Mouse (Mus musculus): ENCODE results near the gene Zfp422. TPM values are rescaled to one million over a fixed set of nuclear protein-coding genes. Genes with fewer than 3 reads are reported as not detected.

Gene Zfp422
- polyA plus RNA-seq (2015; fragmentation: Nextera tagmentation; extraction: Ambion mirVana) = 222 and 228 TPM in 2 replicates

GRCm38 (mm10) chr6:116628539-116629171, at the start of gene Zfp422:
Gene Zfp422 (minus strand): TSS chr6:116628999.
- Histone ChIP-seq H3K4me1 (0 out of 2 replicates have a peak, but pooled peaks cover 7% of the 10 kb centered on the region), H3K36me3 (peaks cover 24% of the 10 kb centered on the region), H3K9me3 (no peaks in the 10 kb centered on the region), H3K9ac (peak within 1 kb of the TSS; percentile 95), H3K27ac (peak within 1 kb of the TSS; percentile 92), H3K4me3 (peak within 1 kb of the TSS; percentile 85), H3K27me3 (no peaks in the 10 kb centered on the region), H3K4me2 (replicated peaks) (peak within 1 kb of the TSS; percentile 78)
- WGBS = under 1% methylated on average over 56 of the region's 56 CpGs
- peak; percentile 95 for ATAC-seq (ENCODE audit: low FRiP score, low read depth)

- Histone ChIP-seq H3K36me3 (no peaks in the 10 kb centered on the region), H3K4me1 (peaks cover 16% of the 10 kb centered on the region), H3K9ac (no peak overlapping the region), H3K27ac (no peak overlapping the region), H3K4me2 (replicated peaks) (no peak overlapping the region), H3K27me3 (peaks cover 8% of the 10 kb centered on the region), H3K9me3 (no peaks in the 10 kb centered on the region), H3K4me3 (no peak overlapping the region)
- no peak for ATAC-seq (ENCODE audit: low FRiP score, low read depth)
- 66% methylated on average over 6 of the region's 6 CpGs for WGBS
Observed at GRCm38 (mm10) chr6:116677321-116677720, 48.5 kb upstream of the Zfp422 start.

GRCm38 (mm10) chr6:116676355-116676913, 47.6 kb upstream of the Zfp422 start:
- WGBS = 59% methylated on average over 10 of the region's 10 CpGs
- H3K36me3 ChIP-seq = no peaks in the 10 kb centered on the region
- H3K9ac ChIP-seq = no peak overlapping the region
- H3K9me3 ChIP-seq = no peaks in the 10 kb centered on the region
- H3K27ac ChIP-seq = no peak overlapping the region; the same call in 1 of the 2 replicates
- no peak for ATAC-seq (ENCODE audit: low FRiP score, low read depth)
- peaks cover 15% of the 10 kb centered on the region for H3K27me3 ChIP-seq
- no peak overlapping the region for H3K4me3 ChIP-seq
- no peak overlapping the region for H3K4me2 ChIP-seq (replicated peaks)
- peaks cover 20% of the 10 kb centered on the region for H3K4me1 ChIP-seq

- H3K27ac ChIP-seq = 0 out of 2 replicates have a peak overlapping the region, but pooled peaks have one; percentile 22
- peak overlapping the region; percentile 62; the same call in 1 of the 2 replicates for H3K9ac ChIP-seq
- ATAC-seq (ENCODE audit: low FRiP score, low read depth) = no peak
- peak overlapping the region; percentile 98 for H3K4me2 ChIP-seq (replicated peaks)
- H3K36me3 ChIP-seq = no peaks in the 10 kb centered on the region
- 23% methylated on average over 16 of the region's 16 CpGs for WGBS
- H3K4me3 ChIP-seq = peak overlapping the region; percentile 54
- no peaks in the 10 kb centered on the region for H3K9me3 ChIP-seq
- peaks cover 37% of the 10 kb centered on the region for H3K4me1 ChIP-seq
- H3K27me3 ChIP-seq = peaks cover 24% of the 10 kb centered on the region
Observed at GRCm38 (mm10) chr6:116674283-116674886, 45.6 kb upstream of the Zfp422 start.

GRCm38 (mm10) chr6:116673471-116674282, 44.9 kb upstream of the Zfp422 start, which contains the start of gene Rassf4:
Gene Rassf4 (minus strand): TSS chr6:116673952.
- Histone ChIP-seq H3K9ac (peak within 1 kb of the TSS; percentile 62), H3K4me1 (peaks cover 37% of the 10 kb centered on the region), H3K27ac (0 out of 2 replicates have a peak within 1 kb of the TSS, but pooled peaks have one; percentile 22)

GRCm38 (mm10) chr6:116672349-116672748, 43.5 kb upstream of the Zfp422 start:
- H3K9ac ChIP-seq = no peak overlapping the region
- WGBS = 82% methylated on average over 5 of the region's 5 CpGs
- peaks cover 24% of the 10 kb centered on the region for H3K27me3 ChIP-seq
- H3K36me3 ChIP-seq = no peaks in the 10 kb centered on the region
- H3K4me2 ChIP-seq (replicated peaks) = peak overlapping the region; percentile 98; the same call in 1 of the 2 replicates
- no peak overlapping the region for H3K4me3 ChIP-seq
- no peak for ATAC-seq (ENCODE audit: low FRiP score, low read depth)
- no peaks in the 10 kb centered on the region for H3K9me3 ChIP-seq
- peaks cover 37% of the 10 kb centered on the region for H3K4me1 ChIP-seq
- no peak overlapping the region for H3K27ac ChIP-seq

More at GRCm38 (mm10) chr6:116673471-116674282, 44.9 kb upstream of the Zfp422 start, which contains the start of gene Rassf4:
- H3K36me3 ChIP-seq = no peaks in the 10 kb centered on the region
- H3K4me3 ChIP-seq = peak within 1 kb of the TSS; percentile 54
- no peaks in the 10 kb centered on the region for H3K9me3 ChIP-seq
- peaks cover 24% of the 10 kb centered on the region for H3K27me3 ChIP-seq
- ATAC-seq (ENCODE audit: low FRiP score, low read depth) = peak; percentile 84
- under 1% methylated on average over 44 of the region's 44 CpGs for WGBS
- H3K4me2 ChIP-seq (replicated peaks) = peak within 1 kb of the TSS; percentile 98

GRCm38 (mm10) chr6:116671768-116672167, 43.0 kb upstream of the Zfp422 start:
- H3K4me1 ChIP-seq = peaks cover 37% of the 10 kb centered on the region
- H3K9ac ChIP-seq = no peak overlapping the region
- WGBS = 82% methylated on average over 4 of the region's 4 CpGs
- H3K27me3 ChIP-seq = peaks cover 24% of the 10 kb centered on the region
- H3K36me3 ChIP-seq = no peaks in the 10 kb centered on the region
- ATAC-seq (ENCODE audit: low FRiP score, low read depth) = no peak
- no peak overlapping the region for H3K27ac ChIP-seq
- no peaks in the 10 kb centered on the region for H3K9me3 ChIP-seq
- H3K4me3 ChIP-seq = no peak overlapping the region
- no peak overlapping the region for H3K4me2 ChIP-seq (replicated peaks)

GRCm38 (mm10) chr6:116671031-116671430, 42.2 kb upstream of the Zfp422 start:
- Histone ChIP-seq H3K9me3 (no peaks in the 10 kb centered on the region), H3K36me3 (no peaks in the 10 kb centered on the region), H3K4me3 (no peak overlapping the region), H3K27ac (no peak overlapping the region), H3K4me2 (replicated peaks) (peak overlapping the region; percentile 14; the same call in 1 of the 2 replicates), H3K4me1 (peaks cover 37% of the 10 kb centered on the region), H3K9ac (peak overlapping the region; percentile 25; the same call in 1 of the 2 replicates), H3K27me3 (peaks cover 24% of the 10 kb centered on the region)
- ATAC-seq (ENCODE audit: low FRiP score, low read depth) = peak; percentile 45
- 7% methylated on average over 5 of the region's 5 CpGs for WGBS

- H3K4me3 ChIP-seq = no peak overlapping the region
- H3K4me1 ChIP-seq = peaks cover 37% of the 10 kb centered on the region
- WGBS = 53% methylated on average over 6 of the region's 6 CpGs
- H3K27me3 ChIP-seq = peaks cover 24% of the 10 kb centered on the region
- 0 out of 2 replicates have a peak overlapping the region, but pooled peaks have one; percentile 13 for H3K9ac ChIP-seq
- no peak overlapping the region for H3K4me2 ChIP-seq (replicated peaks)
- H3K9me3 ChIP-seq = no peaks in the 10 kb centered on the region
- no peak overlapping the region for H3K27ac ChIP-seq
- no peaks in the 10 kb centered on the region for H3K36me3 ChIP-seq
- ATAC-seq (ENCODE audit: low FRiP score, low read depth) = no peak
Observed at GRCm38 (mm10) chr6:116670144-116670543, 41.3 kb upstream of the Zfp422 start.

- Histone ChIP-seq H3K9ac (no peak overlapping the region), H3K36me3 (no peaks in the 10 kb centered on the region), H3K9me3 (no peaks in the 10 kb centered on the region), H3K4me3 (no peak overlapping the region), H3K27ac (no peak overlapping the region), H3K4me1 (peaks cover 29% of the 10 kb centered on the region), H3K27me3 (peaks cover 18% of the 10 kb centered on the region), H3K4me2 (replicated peaks) (no peak overlapping the region)
- 40% methylated on average over 11 of the region's 11 CpGs for WGBS
- ATAC-seq (ENCODE audit: low FRiP score, low read depth) = no peak
Observed at GRCm38 (mm10) chr6:116668682-116669470, 40.1 kb upstream of the Zfp422 start.

GRCm38 (mm10) chr6:116667382-116667781, 38.6 kb upstream of the Zfp422 start:
- H3K9ac ChIP-seq = no peak overlapping the region
- H3K4me2 ChIP-seq (replicated peaks) = no peak overlapping the region
- no peak overlapping the region for H3K27ac ChIP-seq
- WGBS = 77% methylated on average over 3 of the region's 3 CpGs
- no peak for ATAC-seq (ENCODE audit: low FRiP score, low read depth)
- H3K36me3 ChIP-seq = no peaks in the 10 kb centered on the region
- H3K27me3 ChIP-seq = peaks cover 17% of the 10 kb centered on the region
- peaks cover 21% of the 10 kb centered on the region for H3K4me1 ChIP-seq
- H3K9me3 ChIP-seq = no peaks in the 10 kb centered on the region
- no peak overlapping the region for H3K4me3 ChIP-seq
